Mouse (Mus musculus): ENCODE results near the gene Radil.

DNA sequence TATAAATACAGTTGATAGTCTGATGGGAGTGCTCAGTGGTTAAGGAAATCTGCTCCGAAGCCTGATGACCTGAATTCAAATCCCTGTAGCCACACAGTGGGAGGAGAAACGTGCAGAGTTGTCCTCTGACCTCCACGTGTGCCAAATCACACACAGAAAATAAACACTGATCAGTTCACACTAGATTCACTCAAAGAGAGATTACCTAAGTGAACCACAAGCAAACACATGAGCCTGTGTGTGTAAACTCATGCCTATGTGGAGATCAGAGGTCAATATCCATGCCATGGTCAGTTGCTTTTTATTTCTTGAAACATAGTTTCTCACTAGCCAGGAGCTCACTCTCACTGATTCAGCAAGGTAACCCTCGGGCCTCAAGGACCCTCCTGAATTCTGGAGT lies 30.5 kb downstream of the Radil start:
- TF ChIP-seq GATA1 (IDR thresholded peaks at IDR 0.05; ENCODE audit: borderline replicate concordance, low read length) (no peak), FLI1 (IDR thresholded peaks at IDR 0.05; ENCODE audit: low read length) (no peak)
